Mouse (Mus musculus) kidney, postnatal 4 days (tissue): ENCODE measurements at regions not wholly inside any gene's neighbourhood (a gene's known extent, or its start where the extent isn't known, plus 50 kb on each side); places are given as distances from the start of the nearest gene placed in this dataset.

Experiments used
- DNase-seq, 2 experiments: peaks; one replicate each; pipeline ENCODE4 v3.0.0; 2021; ENCODE audit warnings: mixed read lengths in 2 of 2

DNA sequence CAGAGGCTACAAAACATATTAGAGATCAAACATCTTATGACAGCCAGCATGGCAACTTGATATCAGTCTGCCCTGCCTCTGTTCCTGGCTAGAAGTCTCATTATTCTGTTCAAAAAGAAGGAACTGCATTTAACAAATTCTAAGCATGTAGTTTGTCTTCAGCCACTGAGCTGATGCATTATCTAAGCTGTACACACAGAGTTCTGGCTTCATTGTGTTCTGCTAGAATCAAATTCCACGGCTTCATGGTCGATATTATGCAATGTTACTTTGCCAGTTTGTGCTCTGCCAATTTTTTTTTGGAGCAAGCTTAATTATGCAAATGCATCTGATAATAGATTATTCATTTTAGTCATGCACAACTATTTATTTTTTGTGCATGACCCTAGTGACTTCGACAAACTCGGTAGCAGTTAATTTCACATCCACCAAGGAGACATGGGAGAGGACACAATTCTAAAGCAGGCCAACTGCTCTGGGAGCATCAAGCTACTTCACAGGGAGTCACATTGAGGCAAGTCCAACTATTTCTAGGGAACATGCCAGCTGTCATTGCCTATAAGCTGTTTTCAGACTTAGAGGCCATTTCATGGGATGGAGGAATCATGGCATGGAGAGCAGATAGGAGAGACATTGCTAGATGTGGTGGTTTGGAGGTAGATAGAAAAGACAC, 360.8 kb downstream of the Kif20b start:
- no peak for DNase-seq

DNA sequence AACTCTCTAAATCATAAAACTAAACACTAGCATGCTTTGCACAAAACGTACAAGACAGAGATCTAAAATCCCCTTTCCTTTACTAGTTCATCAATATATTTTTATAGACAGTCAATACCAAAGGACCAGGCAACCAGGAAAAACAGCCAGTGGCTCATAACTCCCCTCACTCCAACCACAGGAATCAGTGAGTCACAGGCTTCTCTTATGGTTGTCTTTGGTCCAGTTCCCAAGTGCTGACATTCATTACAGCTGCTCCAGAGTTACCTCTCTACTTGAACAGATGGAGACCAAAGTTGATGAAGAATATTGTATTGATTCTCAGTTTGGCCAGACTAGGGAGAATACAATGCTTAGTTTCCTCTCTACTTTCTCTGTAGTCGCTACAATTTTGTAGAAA, 376.7 kb downstream of the Kif20b start:
- DNase-seq: no peak

DNA sequence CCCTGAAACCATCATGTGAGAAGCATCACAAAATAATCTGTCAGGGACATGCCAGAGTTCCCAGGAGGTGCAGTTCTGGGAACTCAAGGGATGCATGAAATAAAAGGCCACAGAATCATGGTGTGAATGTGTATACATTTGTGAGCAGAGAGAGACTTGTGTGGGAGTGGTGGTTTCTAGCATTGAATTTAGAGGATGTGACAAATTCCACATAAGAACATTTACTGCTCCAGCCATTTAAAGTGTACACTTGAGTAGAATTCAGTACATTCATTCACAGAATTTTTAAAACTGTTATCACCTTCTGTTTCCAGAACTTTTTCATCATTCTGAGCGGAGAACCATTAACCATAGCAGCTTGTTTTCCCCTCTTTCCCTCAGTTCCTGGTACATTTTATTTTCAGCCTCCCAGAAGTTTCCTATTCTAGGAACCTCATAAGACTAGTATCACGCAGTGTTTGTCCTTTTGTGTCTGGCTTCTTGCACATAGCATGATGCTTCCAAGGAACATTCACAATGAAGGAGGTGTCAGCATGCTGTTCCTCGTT, 380.6 kb downstream of the Kif20b start:
- no peak for DNase-seq
